Mouse (Mus musculus) thymus, postnatal 14 days (tissue): ENCODE measurements around the gene Oxct2b.
"Not testable (repeated sequence)": the region's sequence is repeated elsewhere in the genome, so short reads cannot be mapped to it uniquely, and the experiment has no call there.

ENCODE experiments used
- DNase-seq: peaks from one replicate; pipeline ENCODE4 v3.0.0; 2021

Oxct2b gene

GRCm38 (mm10) chr4:123116011-123116410 lies at the start of gene Oxct2b:
Oxct2b (plus strand) TSS chr4:123116266.
- no peak for DNase-seq

- no peak for DNase-seq
These were observed 47.4 kb upstream of the Oxct2b start for GRCm38 (mm10) chr4:123068646-123069045.

GRCm38 (mm10) chr4:123071266-123071966 lies 44.6 kb upstream of the Oxct2b start:
- DNase-seq = peak; percentile 66

- DNase-seq = no peak
These were observed 39.1 kb upstream of the Oxct2b start for GRCm38 (mm10) chr4:123076928-123077327.

GRCm38 (mm10) chr4:123078231-123078630 lies 37.8 kb upstream of the Oxct2b start:
- DNase-seq = no peak

GRCm38 (mm10) chr4:123080791-123081190 lies 35.3 kb upstream of the Oxct2b start:
- no peak for DNase-seq

GRCm38 (mm10) chr4:123082283-123083163 lies 33.5 kb upstream of the Oxct2b start:
- peak; percentile 70 for DNase-seq

GRCm38 (mm10) chr4:123083323-123083902 lies 32.7 kb upstream of the Oxct2b start:
- DNase-seq = no peak

- DNase-seq = no peak
These were observed 30.8 kb upstream of the Oxct2b start for GRCm38 (mm10) chr4:123085290-123085689.

- no peak for DNase-seq
These were observed 29.7 kb upstream of the Oxct2b start for GRCm38 (mm10) chr4:123086381-123086780.

- DNase-seq = no peak
These were observed 23.4 kb upstream of the Oxct2b start for GRCm38 (mm10) chr4:123092621-123093020.

- no peak for DNase-seq
These were observed 22.8 kb upstream of the Oxct2b start for GRCm38 (mm10) chr4:123093064-123093776.

GRCm38 (mm10) chr4:123093869-123094268 lies 22.2 kb upstream of the Oxct2b start:
- no peak for DNase-seq

- no peak for DNase-seq
These were observed 11.2 kb upstream of the Oxct2b start, which contains the start of gene Bmp8b for GRCm38 (mm10) chr4:123104651-123105450. Bmp8b (plus strand) TSS chr4:123105165.

GRCm38 (mm10) chr4:123105451-123105790 lies 10.6 kb upstream of the Oxct2b start:
- DNase-seq = no peak

GRCm38 (mm10) chr4:123105929-123106328 lies 10.1 kb upstream of the Oxct2b start:
- not testable (repeated sequence) for DNase-seq

GRCm38 (mm10) chr4:123106864-123107263 lies 9.2 kb upstream of the Oxct2b start:
- no peak for DNase-seq

GRCm38 (mm10) chr4:123108056-123108455 lies 8.0 kb upstream of the Oxct2b start:
- no peak for DNase-seq

- no peak for DNase-seq
These were observed 5.3 kb upstream of the Oxct2b start for GRCm38 (mm10) chr4:123110751-123111150.

- not testable (repeated sequence) for DNase-seq
These were observed 4.6 kb upstream of the Oxct2b start for GRCm38 (mm10) chr4:123111275-123111983.

GRCm38 (mm10) chr4:123112216-123112764 lies 3.8 kb upstream of the Oxct2b start:
- DNase-seq = no peak
